ENCODE assay signal across 14 mouse cellular contexts in genomic region chr2:35265775-35266174, GRCm38 (mm10). TPM values are rescaled to one million over a fixed set of nuclear protein-coding genes. Genes with fewer than 3 reads are reported as not detected.
DNase-seq lines count a peak whose midpoint lies in the region; ATAC-seq and TF ChIP-seq lines count a peak whose summit lies in the region.
"Had no signal": no experiment of that assay in that cellular context is flagged by ENCODE, and none has a peak within 500 bp of the region (broad histone marks: within the 10 kb centered on the region; RNA-seq: fewer than 3 reads in every experiment).

No protein-coding gene starts in this region.

- no peak for TF ChIP-seq CTCF in gastrocnemius, adult 2 months (IDR thresholded peaks at IDR 0.05)
- no peak for TF ChIP-seq CTCF in E14TG2a.4 (conservative IDR thresholded peaks at IDR 0.05; ENCODE audit: low read length)

- no peak for DNase-seq in gastrocnemius, adult 2 months
- no peak for DNase-seq in gastrocnemius, adult 8-10 months (ENCODE audit: low spot score in 2 of 2)
- DNase-seq in hindbrain, embryonic 10.5 days (ENCODE audit: low spot score): no peak
- no peak for DNase-seq in adrenal gland, postnatal 10 days
- DNase-seq in layer of hippocampus, postnatal 25 days (ENCODE audit: extremely low spot score in 1 of 2, low spot score in 1 of 2): no peak
- DNase-seq: cerebellum, adult 11 months; cerebellum, postnatal 25 days had no signal

- H3K36me3 ChIP-seq in hindbrain, embryonic 10.5 days: no peaks in the 10 kb centered on the region
- H3K36me3 ChIP-seq in hindbrain, embryonic 16.5 days (ENCODE audit: control insufficient read depth, insufficient read depth, low read length): no peaks in the 10 kb centered on the region
- no peaks in the 10 kb centered on the region for H3K36me3 ChIP-seq in E14TG2a.4 (ENCODE audit: insufficient read depth, low read length)
- no peaks in the 10 kb centered on the region for H3K36me3 ChIP-seq in limb, embryonic 13.5 days
- H3K36me3 ChIP-seq: forebrain, embryonic 12.5 days; liver, embryonic 12.5 days; midbrain, embryonic 12.5 days had no signal

- H3K9ac ChIP-seq in hindbrain, embryonic 16.5 days (ENCODE audit: low read depth, low read length): no peak overlapping the region
- 0 out of 2 replicates have a peak overlapping the region, but pooled peaks have one; percentile 31 for H3K9ac ChIP-seq in limb, embryonic 13.5 days
- H3K9ac ChIP-seq: forebrain, embryonic 12.5 days; liver, embryonic 12.5 days; midbrain, embryonic 12.5 days had no signal

- intact Hi-C loops in gastrocnemius, adult 2 months (cut with DNase I): no loop called here

- no peak overlapping the region for H3K4me2 ChIP-seq in hindbrain, embryonic 16.5 days (ENCODE audit: low read length)
- peak overlapping the region; percentile 53 for H3K4me2 ChIP-seq in limb, embryonic 13.5 days (replicated peaks)
- H3K4me2 ChIP-seq: forebrain, embryonic 12.5 days; liver, embryonic 12.5 days; midbrain, embryonic 12.5 days had no signal

- ATAC-seq in hindbrain, embryonic 16.5 days: no peak
- ATAC-seq in limb, embryonic 13.5 days (ENCODE audit: low FRiP score, low read depth): peak; percentile 18; the same call in 1 of the 2 replicates
- ATAC-seq: liver, embryonic 12.5 days had no signal

- H3K27me3 ChIP-seq in hindbrain, embryonic 10.5 days (ENCODE audit: insufficient read depth, poor library complexity, severe bottlenecking): peaks cover 6% of the 10 kb centered on the region; the same call in 1 of the 2 replicates
- H3K27me3 ChIP-seq in hindbrain, embryonic 16.5 days (replicated peaks; ENCODE audit: control insufficient read depth, insufficient read depth, low read length): no peaks in the 10 kb centered on the region
- peaks cover 51% of the 10 kb centered on the region for H3K27me3 ChIP-seq in E14TG2a.4 (ENCODE audit: insufficient read depth, low read length)
- H3K27me3 ChIP-seq in limb, embryonic 13.5 days: peaks cover 17% of the 10 kb centered on the region; the same call in 1 of the 2 replicates
- H3K27me3 ChIP-seq: forebrain, embryonic 12.5 days had no signal

- peaks cover 51% of the 10 kb centered on the region for H3K4me1 ChIP-seq in hindbrain, embryonic 10.5 days (replicated peaks)
- H3K4me1 ChIP-seq in hindbrain, embryonic 16.5 days (ENCODE audit: control insufficient read depth, insufficient read depth, low read depth, low read length): peaks cover 3% of the 10 kb centered on the region; the same call in 1 of the 2 replicates
- peaks cover 54% of the 10 kb centered on the region for H3K4me1 ChIP-seq in E14TG2a.4 (replicated peaks; ENCODE audit: low read depth, low read length)
- peaks cover 57% of the 10 kb centered on the region for H3K4me1 ChIP-seq in limb, embryonic 13.5 days

- peak overlapping the region; percentile 69 for H3K27ac ChIP-seq in gastrocnemius, adult 2 months
- H3K27ac ChIP-seq in hindbrain, embryonic 10.5 days: peak overlapping the region; percentile 35; the same call in 1 of the 2 replicates
- H3K27ac ChIP-seq in hindbrain, embryonic 16.5 days (ENCODE audit: low read depth, low read length): no peak overlapping the region
- peak overlapping the region; percentile 33; the same call in 1 of the 2 replicates for H3K27ac ChIP-seq in limb, embryonic 13.5 days
- H3K27ac ChIP-seq: forebrain, embryonic 12.5 days; layer of hippocampus, adult 2 months; liver, embryonic 12.5 days; midbrain, embryonic 12.5 days had no signal

- 80% methylated on average over 8 of the region's 8 CpGs for WGBS in hindbrain, embryonic 10.5 days
- WGBS in hindbrain, embryonic 16.5 days: 86% methylated on average over 8 of the region's 8 CpGs
- WGBS in limb, embryonic 13.5 days: 60% methylated on average over 8 of the region's 8 CpGs

- peak overlapping the region; percentile 53 for H3K4me3 ChIP-seq in gastrocnemius, adult 2 months
- no peak overlapping the region for H3K4me3 ChIP-seq in hindbrain, embryonic 10.5 days
- H3K4me3 ChIP-seq in hindbrain, embryonic 16.5 days (ENCODE audit: low read length): no peak overlapping the region
- H3K4me3 ChIP-seq in E14TG2a.4 (replicated peaks; ENCODE audit: low read length): peak overlapping the region; percentile 13; the same call in 1 of the 2 replicates
- no peak overlapping the region for H3K4me3 ChIP-seq in limb, embryonic 13.5 days
- H3K4me3 ChIP-seq: forebrain, embryonic 12.5 days; layer of hippocampus, adult 2 months; liver, embryonic 12.5 days; midbrain, embryonic 12.5 days had no signal

- no peaks in the 10 kb centered on the region for H3K9me3 ChIP-seq in hindbrain, embryonic 10.5 days
- no peaks in the 10 kb centered on the region for H3K9me3 ChIP-seq in hindbrain, embryonic 16.5 days (ENCODE audit: control insufficient read depth, low read length)
- no peaks in the 10 kb centered on the region for H3K9me3 ChIP-seq in E14TG2a.4 (ENCODE audit: low read length)
- H3K9me3 ChIP-seq in limb, embryonic 13.5 days: no peaks in the 10 kb centered on the region
- H3K9me3 ChIP-seq: forebrain, embryonic 12.5 days; liver, embryonic 12.5 days; midbrain, embryonic 12.5 days had no signal

RNA-seq across cellular contexts. Expression of gene Gsn, which starts 9.6 kb away (rescaled TPM):
- total RNA-seq in gastrocnemius, adult 2 months (2021): 100 to 1,000 TPM; 676 to 777 TPM
- total RNA-seq in gastrocnemius, adult 8-10 months (2022): 100 to 1,000 TPM; 276 to 604 (median 428) TPM
- 20.4 and 33.7 TPM in 2 replicates for polyA plus RNA-seq in hindbrain, embryonic 10.5 days (2016; fragmentation: Nextera tagmentation; extraction: Ambion mirVana)
- 31.6 and 36.7 TPM in 2 replicates for polyA plus RNA-seq in hindbrain, embryonic 16.5 days (2015; fragmentation: Nextera tagmentation; extraction: Ambion mirVana)
- 113 and 118 TPM in 2 replicates for polyA plus RNA-seq in limb, embryonic 13.5 days (2015; fragmentation: Nextera tagmentation; extraction: Ambion mirVana)
- total RNA-seq in adrenal gland, postnatal 10 days (2021): 100 to 1,000 TPM; 161 to 192 TPM
- 100 to 1,000 TPM; 114 to 138 TPM for total RNA-seq in layer of hippocampus, postnatal 25 days (2021)

Comparison
In these comparisons a context has a peak if more than half of its experiments do, and no peak if none do; other contexts are left out.
1. H3K4me3 ChIP-seq: peak in gastrocnemius, adult 2 months (single experiment) and E14TG2a.4 (single experiment); none in hindbrain, embryonic 10.5 days (single experiment), hindbrain, embryonic 16.5 days (single experiment) and limb, embryonic 13.5 days (single experiment).